Mouse (Mus musculus) heart, postnatal 14 days (tissue): ENCODE measurements around the gene Mlxip. TPM values are rescaled to one million over a fixed set of nuclear protein-coding genes. Genes with fewer than 3 reads are reported as not detected.

Experiments
- DNase-seq, 2 experiments: peaks; one replicate each; pipeline ENCODE4 v3.0.0; 2021 to 2022
- intact Hi-C: fragments of 180-260 bp; cut with DNase I; formaldehyde crosslinking; loops from one replicate; pipeline ENCODE4 v1.15.1; 2025
- total RNA-seq, 2 experiments: library from RNA; stranded (reverse); gene quantifications; 2 replicates each; pipeline ENCODE4 v1.2.3; 2021

Mlxip gene
- total RNA-seq, 2 experiments from 2014 or later = 29.0 to 29.9 TPM

DNA sequence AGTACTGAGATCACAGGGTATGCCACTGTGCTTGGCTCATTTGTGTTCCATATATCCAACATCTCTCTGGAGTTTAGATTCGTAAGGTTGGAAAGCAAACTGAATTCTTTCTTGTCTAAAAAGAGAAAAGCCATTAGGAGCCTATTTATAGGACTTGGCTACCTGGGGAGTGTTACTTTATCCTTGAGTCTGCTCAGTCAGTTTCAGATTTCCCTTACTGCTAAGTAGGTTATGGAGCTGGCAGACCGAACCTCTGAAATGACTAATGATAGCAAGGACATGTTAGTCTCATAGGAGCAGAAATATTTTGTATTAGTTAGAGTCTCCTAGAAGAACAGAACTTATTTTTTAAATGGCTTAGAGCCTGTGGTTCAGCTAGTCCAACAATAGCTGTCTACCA lies 29.3 kb downstream of the Mlxip start:
- intact Hi-C loops = no loop called here

GRCm38 (mm10) chr5:123427556-123427955 lies 33.0 kb downstream of the Mlxip start:
- intact Hi-C loops = no loop called here

More for the DNA sequence above, 29.3 kb downstream of the Mlxip start:
- no peak for DNase-seq

GRCm38 (mm10) chr5:123431524-123432304 lies 37.1 kb downstream of the Mlxip start:
- DNase-seq = peak; percentile 78 to 88
- intact Hi-C loops = loop anchor here (2.0 kb wide), 1 partner anchor 37 kb away; the partner anchor contains the start of gene Mlxip

More at GRCm38 (mm10) chr5:123427556-123427955, 33.0 kb downstream of the Mlxip start:
- no peak for DNase-seq

DNA sequence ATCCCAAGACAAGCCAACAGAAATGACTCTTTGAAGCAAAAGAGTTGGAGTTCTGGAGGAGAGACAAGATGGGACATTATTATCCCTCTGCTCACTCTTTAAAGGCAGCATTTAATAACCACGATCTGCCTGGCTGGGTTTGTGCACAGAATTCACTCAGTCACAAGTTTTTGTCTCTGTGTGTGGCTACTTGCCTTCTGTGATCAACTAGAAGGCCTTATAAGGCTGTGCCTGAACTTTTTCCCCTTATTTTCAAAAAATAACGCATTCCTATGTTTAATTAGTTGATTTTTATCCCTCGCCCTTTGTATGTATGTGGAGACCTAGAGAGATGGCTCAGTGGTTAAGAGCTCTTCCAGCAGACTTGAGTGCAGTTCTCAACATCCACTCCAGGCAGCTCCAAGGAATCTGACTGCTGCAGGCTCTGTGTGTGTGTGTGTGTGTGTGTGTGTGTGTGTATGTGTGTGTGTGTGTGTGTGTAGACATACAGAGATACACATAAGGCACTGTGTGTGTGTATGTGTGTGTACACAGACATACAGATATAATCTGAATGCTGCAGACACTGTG lies 37.8 kb downstream of the Mlxip start:
- DNase-seq = no peak
- intact Hi-C loops = loop anchor here (2.0 kb wide), 1 partner anchor 38 kb away; the partner anchor contains the start of gene Mlxip

DNA sequence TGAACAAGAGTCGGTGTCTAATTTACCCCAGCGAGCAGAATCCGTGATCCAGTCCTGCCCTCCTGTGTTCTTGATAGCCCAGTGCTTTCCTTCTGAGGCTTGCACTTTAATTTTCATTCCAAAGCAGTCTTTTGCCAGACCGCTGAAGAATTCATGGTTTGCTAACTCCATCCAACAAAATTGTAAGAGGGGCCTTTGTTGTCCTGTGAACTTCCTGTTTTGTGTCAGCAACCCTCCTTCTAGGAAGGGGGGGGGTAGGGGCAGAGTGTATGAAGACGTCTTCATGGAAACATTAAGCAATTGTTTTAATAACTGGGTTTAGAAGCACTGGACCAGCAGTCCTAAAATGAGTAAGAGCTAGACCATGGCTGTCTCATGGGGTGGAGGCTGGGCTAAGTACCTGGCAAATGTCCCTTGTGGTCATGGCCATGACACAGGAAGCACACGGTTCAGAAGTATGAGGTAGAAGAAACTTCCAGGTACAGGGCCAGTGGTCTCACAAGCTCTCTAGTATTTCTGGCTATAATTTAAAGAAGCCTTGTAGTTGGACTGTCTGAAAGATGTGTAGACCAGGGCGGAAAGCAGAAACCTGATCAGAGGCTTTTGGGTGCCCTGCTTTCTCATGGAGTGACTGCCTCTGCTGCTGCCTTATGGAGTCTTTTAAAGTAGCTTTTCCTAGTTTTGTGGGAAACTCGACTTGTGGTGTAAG lies 41.6 kb downstream of the Mlxip start:
- peak; percentile 16 to 30 for DNase-seq
- intact Hi-C loops = loop anchor here (2.0 to 5.0 kb wide), 4 partner anchors 59 to 184 kb away; partner anchors contain the start of gene Wdr66

DNA sequence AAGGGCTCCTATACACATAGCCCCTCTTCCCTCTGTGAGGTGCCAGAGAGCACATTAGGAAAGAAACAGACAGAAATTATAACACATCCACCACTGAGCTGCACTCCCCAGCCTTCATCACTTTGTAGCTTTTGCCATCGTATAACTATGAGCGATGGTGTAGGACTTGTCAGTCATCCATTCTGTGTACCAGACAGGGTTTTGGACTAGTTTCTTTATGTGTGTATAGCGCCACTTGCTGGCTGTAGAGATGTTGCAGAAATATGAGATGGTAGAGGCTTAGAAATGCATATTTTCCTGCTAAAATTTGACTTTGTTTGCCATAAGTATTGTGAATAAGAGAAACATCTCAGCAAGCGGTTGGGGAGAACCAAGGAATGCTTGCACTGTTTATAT lies 42.2 kb downstream of the Mlxip start:
- intact Hi-C loops = loop anchor here (2.0 to 5.0 kb wide), 4 partner anchors 60 to 184 kb away; partner anchors contain the start of gene Wdr66
- peak; percentile 40 to 64 for DNase-seq

DNA sequence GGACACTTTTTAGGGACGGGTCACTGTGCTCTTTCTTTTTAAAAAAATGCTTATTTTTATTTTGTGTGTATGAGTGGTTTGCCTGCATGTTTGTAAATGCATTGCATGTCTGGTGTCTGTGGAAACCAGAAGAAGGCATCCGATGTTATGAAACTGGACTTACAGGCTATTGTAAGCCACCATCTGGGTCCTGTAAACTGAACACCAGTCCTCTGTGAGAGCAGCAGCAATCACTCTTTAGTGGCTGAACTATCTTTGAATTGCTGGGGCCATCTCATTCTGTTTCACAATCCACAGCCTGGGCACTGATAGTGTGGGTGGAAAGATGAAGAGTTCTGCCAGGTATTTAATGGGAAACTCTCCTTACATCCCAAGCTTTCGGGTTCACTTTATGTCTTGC lies 43.8 kb downstream of the Mlxip start:
- no peak for DNase-seq
- intact Hi-C loops = loop anchor here (5.0 kb wide), 2 partner anchors 151 to 186 kb away; partner anchors contain the start of gene Wdr66

GRCm38 (mm10) chr5:123439312-123439711 lies 44.7 kb downstream of the Mlxip start:
- intact Hi-C loops = loop anchor here (5.0 kb wide), 2 partner anchors 152 to 187 kb away; partner anchors contain the start of gene Wdr66
- DNase-seq = no peak

DNA sequence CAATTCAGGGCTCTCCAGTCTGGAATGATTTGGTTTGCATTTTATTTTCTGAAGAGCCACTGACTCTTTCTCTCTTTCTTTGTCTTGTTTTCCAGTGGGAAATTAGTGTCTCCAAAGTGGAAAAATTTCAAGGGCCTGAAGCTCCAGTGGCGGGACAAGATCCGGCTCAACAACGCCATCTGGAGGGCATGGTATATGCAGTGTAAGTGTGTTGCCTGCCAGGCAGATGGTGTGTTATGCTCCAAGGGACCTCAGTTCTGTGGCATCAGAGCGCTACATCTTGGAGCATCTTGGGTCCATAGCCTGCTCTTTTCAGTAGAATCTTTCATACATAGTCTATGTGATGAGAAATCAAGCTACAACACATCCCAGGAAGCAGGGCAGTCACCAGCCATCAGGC lies 45.3 kb downstream of the Mlxip start:
- intact Hi-C loops = loop anchor here (5.0 kb wide), 3 partner anchors 153 to 188 kb away; partner anchors contain the start of gene Wdr66
- peak; percentile 30 to 40 for DNase-seq

DNA sequence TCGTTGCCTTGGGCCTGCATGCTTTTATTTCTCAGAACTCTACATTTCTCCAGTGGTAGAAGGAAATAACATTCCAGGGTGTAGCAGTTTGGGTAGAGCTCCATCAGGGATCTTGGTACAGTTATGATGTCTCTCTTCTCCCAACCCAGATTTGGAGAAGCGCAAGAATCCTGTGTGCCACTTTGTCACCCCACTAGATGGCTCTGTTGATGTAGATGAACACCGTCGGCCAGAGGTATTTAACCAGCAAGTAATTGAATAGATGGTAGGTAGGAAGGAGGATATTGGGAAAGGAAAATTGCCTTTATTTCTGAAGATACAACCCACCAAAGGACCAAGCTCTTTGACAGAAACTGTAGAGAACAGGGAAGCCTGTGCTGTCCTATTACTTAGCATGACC lies 46.1 kb downstream of the Mlxip start:
- no peak for DNase-seq
- intact Hi-C loops = loop anchor here (5.0 kb wide), 1 partner anchor 172 kb away; no protein-coding TSS in a partner anchor

DNA sequence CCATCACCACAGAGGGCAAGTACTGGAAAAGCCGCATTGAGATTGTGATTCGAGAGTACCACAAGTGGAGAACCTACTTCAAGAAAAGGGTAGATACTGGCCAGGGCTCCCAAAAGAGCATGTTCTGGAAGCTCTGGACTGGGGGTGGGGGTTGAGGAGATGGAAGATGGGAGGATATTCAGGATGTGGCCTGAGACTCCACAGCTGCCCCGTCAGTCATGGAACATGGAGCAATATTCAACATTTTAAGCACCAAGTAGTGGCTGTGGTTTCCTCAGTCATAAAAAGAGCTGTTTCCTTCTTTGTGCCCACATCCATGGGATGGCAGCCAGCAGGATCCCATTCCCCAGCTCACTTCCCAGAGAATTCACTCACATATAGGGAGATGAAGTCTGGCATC lies 47.7 kb downstream of the Mlxip start:
- intact Hi-C loops = loop anchor here (5.0 kb wide), 1 partner anchor 170 kb away; no protein-coding TSS in a partner anchor

DNA sequence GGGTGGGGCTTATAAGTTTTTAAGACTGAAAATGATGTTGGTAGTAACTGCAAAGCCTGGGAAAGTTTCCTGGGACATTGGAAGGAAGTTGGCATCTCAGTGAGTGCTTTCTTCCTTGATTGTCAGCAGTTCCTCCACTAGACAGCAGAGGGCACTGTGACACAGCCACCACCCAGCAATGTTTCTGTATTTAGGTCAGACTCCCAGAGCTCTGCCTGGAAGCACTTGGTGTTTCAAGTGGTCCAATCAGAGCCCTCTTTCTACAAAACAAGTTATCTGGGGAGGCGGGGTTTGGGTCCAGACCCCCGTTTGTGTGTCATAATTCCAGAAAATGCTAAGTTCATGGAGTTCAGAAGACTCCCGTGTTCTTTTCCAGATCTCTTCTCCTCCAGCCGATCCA lies 49.5 kb downstream of the Mlxip start:
- DNase-seq = peak; percentile 72 to 83
- intact Hi-C loops = loop anchor here (1.0 to 5.0 kb wide), 2 partner anchors 55 to 168 kb away; no protein-coding TSS in a partner anchor

More for the DNA sequence above, 47.7 kb downstream of the Mlxip start:
- DNase-seq = no peak

- intact Hi-C loops = loop anchor here (1.0 to 5.0 kb wide), 2 partner anchors 54 to 167 kb away; no protein-coding TSS in a partner anchor
- DNase-seq = no peak
These were observed 50.3 kb downstream of the Mlxip start for GRCm38 (mm10) chr5:123444849-123445334.

DNA sequence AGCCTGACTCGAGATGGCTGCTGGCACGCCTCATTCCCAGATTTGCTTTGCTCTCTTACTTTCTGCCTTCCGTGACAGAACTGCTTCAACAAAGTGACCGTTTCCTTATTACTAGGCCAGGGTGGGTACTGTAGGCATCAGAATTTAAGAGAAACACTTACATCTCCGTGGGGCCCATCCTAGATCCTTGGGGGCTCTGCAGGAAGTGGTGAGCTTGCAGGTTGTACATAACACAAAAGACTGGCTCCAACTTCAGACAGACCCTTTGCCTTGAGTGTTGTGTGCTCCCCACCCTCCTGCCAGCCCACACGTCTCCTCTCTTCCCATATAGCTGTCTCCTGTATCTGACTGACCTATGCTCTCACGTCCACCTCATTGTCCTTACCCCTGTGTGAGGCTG lies 57.3 kb downstream of the Mlxip start:
- no peak for DNase-seq
- intact Hi-C loops = no loop called here

DNA sequence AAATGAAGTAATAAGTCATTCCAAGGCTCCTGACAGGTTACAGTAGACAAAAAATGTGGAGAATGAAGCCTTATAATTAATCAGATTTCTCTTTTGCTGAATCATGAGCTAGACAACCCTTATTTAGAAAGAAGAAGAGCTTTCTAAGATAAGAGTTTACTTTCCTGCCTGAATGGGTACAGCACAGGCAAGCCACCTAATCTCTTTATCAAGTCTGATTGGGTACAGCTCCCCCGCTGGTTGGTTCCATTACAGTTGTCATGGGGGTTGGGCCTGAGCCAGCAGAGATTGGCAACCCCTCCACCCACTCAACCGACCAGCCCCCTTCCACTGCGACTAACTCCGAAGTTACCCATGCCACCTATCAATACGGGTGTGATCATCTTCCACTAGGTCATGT lies 66.8 kb downstream of the Mlxip start:
- intact Hi-C loops = no loop called here
- DNase-seq = no peak

GRCm38 (mm10) chr5:123464638-123465037 lies 70.0 kb downstream of the Mlxip start:
- intact Hi-C loops = no loop called here
- DNase-seq = no peak

- no peak for DNase-seq
- intact Hi-C loops = no loop called here
These were observed 76.3 kb downstream of the Mlxip start for GRCm38 (mm10) chr5:123470784-123471400.

- intact Hi-C loops = no loop called here
- DNase-seq = no peak
These were observed 79.2 kb downstream of the Mlxip start for GRCm38 (mm10) chr5:123473817-123474216.

- DNase-seq = no peak
- intact Hi-C loops = no loop called here
These were observed 93.2 kb downstream of the Mlxip start for GRCm38 (mm10) chr5:123487659-123488395.
